Mouse (Mus musculus) CH12F3 (cell line): Measurements from ENCODE around the gene Pitpnb.

Experiments used
- in situ Hi-C: fragments of 300-500 bp; cut with MboI; formaldehyde crosslinking; loops from 2 replicates; pipeline ENCODE4 v1.14.3; 2020; ENCODE audit warnings: low sequenced_read_pairs

Pitpnb gene

DNA sequence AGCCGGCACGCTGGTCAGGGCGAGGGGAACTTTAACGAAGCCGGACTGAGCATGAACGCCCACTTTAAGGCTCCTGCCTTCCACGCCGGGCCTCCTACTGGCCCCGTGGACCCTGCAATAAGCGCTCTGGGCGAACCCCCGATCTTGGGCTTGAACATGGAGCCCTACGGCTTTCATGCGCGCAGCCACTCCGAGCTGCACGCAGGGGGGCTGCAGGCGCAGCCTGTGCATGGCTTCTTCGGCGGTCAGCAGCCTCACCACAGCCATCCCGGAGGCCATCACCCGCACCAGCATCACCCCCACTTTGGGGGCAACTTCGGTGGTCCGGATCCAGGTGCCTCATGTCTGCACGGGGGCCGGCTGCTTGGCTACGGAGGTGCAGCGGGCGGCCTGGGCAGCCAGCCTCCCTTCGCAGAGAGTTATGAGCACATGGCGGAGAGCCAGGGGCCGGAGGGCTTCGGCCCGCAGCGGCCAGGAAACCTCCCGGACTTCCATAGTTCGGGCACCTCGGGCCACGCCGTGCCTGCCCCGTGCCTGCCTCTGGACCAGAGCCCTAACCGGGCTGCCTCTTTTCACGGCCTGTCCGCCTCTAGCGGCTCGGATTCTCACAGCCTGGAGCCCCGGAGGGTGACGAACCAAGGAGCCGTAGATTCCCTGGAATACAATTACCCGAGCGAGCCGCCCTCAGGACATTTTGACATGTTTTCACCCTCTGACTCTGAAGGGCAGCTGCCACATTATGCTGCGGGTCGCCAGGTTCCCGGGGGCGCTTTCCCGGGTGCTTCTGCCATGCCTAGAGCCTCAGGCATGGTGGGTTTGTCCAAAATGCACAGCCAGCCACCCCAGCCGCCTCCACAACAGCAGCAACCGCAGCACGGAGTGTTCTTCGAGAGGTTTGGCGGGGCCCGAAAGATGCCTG, 87.9 kb downstream of the Pitpnb start:
- in situ Hi-C loops, result loop anchor here (25.0 kb wide), 2 partner anchors 269 to 744 kb away; no protein-coding TSS in a partner anchor

GRCm38 (mm10) chr5:111419121-111419881, 88.7 kb downstream of the Pitpnb start:
- in situ Hi-C loops, result loop anchor here (25.0 kb wide), 2 partner anchors 268 to 743 kb away; no protein-coding TSS in a partner anchor

DNA sequence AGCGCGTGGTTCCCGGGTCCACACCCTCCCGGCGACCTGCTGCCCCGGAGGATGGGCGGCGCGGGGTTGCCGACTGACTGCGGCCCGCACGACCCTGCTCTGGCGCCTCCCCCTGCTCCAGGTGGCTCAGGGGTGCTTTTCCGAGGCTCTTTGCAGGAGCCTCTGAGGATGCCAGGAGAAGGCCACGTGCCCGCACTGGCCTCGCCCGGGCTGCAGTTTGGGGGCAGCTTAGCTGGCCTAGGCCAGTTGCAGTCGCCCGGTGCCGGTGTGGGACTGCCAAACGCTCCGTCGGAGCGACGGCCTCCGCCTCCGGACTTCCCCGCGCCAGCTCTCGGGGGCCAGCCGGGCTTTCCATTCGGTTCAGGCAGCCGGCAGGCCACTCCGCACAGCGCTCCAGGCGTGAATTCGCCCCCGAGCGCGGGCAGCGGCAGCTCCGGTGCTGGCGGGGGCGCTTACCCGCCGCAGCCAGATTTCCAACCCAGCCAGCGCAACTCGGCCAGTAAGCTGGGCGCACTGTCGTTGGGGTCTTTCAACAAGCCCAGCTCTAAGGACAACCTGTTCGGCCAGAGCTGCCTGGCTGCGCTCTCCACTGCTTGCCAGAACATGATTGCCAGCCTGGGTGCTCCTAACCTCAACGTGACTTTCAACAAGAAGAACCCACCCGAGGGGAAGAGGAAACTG, 89.6 kb downstream of the Pitpnb start:
- in situ Hi-C loops, result loop anchor here (25.0 kb wide), 2 partner anchors 267 to 742 kb away; no protein-coding TSS in a partner anchor

DNA sequence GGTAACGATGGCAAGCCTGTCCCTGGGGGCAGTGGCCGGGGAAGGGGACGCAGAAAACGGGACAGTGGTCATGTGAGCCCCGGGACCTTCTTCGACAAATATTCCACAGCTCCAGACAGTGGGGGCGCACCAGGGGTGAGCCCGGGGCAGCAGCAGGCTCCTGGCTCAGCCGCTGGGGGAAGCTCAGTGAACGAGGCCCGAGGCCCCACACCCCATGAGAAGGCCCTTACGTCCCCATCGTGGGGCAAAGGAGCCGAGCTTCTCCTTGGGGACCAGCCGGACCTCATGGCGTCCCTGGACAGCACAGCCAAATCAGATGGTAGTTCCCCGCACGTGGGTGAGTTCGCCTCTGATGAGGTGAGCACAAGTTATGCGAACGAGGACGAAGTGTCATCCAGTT, 90.3 kb downstream of the Pitpnb start:
- in situ Hi-C loops, result loop anchor here (25.0 kb wide), 2 partner anchors 266 to 741 kb away; no protein-coding TSS in a partner anchor

DNA sequence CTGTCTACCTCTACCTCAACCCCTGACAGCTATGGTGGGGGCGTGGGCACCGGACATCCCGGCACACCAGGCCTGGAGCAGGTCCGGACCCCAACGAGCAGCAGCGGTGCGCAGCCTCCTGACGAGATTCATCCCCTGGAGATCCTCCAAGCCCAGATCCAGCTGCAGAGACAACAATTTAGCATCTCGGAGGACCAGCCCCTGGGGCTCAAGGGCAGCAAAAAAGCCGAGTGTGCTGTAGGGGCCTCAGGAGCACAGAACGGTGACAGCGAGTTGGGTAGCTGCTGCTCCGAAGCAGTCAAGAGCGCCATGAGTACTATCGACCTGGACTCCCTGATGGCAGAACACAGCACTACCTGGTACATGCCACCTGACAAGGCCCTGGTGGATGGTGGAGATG, 90.9 kb downstream of the Pitpnb start:
- in situ Hi-C loops, result loop anchor here (25.0 kb wide), 2 partner anchors 266 to 741 kb away; no protein-coding TSS in a partner anchor

- in situ Hi-C loops, result loop anchor here (25.0 kb wide), 2 partner anchors 265 to 740 kb away; no protein-coding TSS in a partner anchor
Measured at GRCm38 (mm10) chr5:111422058-111422800, 91.7 kb downstream of the Pitpnb start.

GRCm38 (mm10) chr5:111423011-111423410, 92.4 kb downstream of the Pitpnb start:
- in situ Hi-C loops, result loop anchor here (25.0 kb wide), 2 partner anchors 264 to 739 kb away; no protein-coding TSS in a partner anchor

- in situ Hi-C loops, result loop anchor here (25.0 kb wide), 2 partner anchors 264 to 739 kb away; no protein-coding TSS in a partner anchor
Measured at GRCm38 (mm10) chr5:111423616-111424015, 93.1 kb downstream of the Pitpnb start.

DNA sequence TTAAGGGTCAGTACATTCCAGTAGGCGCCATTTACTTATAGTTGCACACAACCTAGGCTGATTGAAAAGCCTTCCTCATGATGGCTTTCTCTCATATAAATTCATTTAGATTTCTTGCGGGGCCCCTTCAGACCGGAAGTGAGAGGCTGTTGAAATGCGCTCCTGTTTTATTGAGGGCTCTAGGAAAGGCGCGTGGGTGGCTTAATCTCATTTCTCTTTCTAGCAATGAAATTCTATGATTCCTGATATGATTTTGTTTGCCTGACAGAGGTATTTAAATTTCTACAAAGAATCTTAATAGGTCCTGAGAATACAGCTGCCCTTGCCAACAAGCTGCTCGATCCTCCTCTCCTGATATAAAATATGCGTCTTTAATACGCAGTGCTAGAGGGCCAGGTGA, 95.2 kb downstream of the Pitpnb start:
- in situ Hi-C loops, result no loop called here

- in situ Hi-C loops, result no loop called here
Measured at GRCm38 (mm10) chr5:111426249-111426648, 95.7 kb downstream of the Pitpnb start.

GRCm38 (mm10) chr5:111428882-111429281, 98.3 kb downstream of the Pitpnb start:
- in situ Hi-C loops, result no loop called here

DNA sequence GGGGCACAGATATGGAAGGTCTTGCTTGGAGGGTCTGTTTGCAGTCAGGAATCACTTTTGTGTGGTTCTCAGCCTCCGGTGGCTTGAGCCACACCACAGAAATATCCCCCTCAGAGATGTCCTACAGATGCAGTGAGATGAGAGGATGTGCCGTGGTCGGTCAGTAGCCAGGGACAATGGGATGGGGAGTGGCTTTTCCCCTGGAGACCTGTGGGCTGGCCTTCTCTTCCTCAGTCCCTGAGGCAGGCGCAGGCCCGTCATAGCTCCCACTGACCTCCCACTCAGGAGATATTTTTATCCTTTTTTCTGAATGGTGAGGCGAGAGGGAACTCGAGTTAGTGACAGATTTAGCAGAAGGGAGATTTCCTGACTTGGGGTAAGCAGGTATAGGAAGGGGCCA, 99.2 kb downstream of the Pitpnb start:
- in situ Hi-C loops, result no loop called here

DNA sequence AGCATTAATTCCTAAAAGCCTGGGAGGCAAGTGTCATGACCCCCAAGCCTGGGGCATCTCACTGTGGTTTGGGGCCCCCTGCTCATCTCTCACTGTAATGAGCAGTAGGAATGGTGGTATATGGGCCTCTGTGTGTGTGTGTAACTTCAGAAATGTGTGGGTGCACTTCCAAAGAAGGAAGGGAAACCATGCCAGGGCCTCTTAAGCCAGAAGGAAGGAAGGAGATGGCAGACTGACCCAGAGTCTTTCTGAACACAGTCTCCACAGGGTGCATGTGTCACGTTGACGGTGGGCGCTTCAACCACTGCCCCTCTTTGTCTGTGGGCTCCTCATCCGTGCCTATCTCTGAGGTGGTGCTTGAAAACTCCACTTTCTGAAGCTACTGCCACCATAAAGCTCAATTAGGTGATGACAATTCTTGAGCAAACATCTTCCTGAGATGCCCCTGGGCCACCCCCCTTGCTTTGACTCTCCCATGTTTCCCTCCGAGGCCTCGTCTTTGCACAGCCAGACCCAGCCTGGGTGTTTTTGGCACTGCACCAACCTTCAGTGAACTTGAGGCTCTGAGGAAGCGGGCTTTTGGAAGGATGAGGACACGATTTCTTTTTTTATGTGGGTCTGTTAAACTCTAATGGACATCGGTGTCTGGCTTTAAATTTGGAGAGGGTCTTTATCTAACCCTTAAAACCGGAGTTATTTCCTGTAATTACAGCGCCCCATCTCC, 100.6 kb downstream of the Pitpnb start:
- in situ Hi-C loops, result no loop called here

DNA sequence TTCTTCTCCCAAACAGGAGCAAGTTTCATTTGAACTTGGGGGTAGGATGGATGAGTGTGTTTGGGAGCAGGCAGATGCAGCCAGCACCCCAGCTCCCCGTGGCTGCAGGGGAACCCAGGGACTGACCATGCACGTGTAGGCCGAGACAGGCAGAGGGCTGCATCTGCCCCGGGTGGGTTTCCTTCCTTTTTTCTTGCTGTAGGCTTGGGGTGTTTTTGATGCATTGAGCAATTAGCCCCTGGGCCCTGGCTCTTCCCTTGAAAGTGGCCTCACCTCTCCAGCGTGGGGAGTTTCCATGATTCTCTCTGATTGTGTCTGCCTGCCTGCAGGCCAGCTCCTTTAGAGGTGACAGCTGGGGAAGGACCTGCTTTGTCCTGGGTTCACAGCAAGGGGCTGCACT, 102.3 kb downstream of the Pitpnb start:
- in situ Hi-C loops, result no loop called here

DNA sequence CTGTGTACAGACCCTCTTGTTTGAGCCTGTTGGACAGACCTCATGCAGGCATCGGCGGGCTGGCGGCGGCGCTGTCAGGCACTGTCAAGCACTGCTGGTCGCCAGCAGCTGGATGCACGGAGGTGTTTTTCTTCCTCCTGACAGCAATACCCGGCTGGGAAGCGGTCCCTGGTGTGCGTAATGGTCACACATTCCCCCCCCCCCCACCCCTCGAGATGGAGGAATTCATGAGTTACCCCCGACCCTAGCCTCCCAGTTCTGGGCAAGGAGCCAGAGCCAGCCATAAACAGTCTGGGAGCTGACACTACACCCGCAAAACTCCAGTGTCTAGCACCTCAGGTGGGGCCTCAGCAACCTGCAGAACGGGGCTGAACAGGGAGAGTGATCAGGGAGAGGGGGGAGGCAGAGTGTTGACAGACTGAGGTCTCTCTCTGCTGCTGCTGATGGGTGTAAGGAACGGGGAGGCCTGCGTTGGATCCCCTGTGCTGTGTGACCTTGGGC, 103.8 kb downstream of the Pitpnb start:
- in situ Hi-C loops, result no loop called here

- in situ Hi-C loops, result no loop called here
Measured at GRCm38 (mm10) chr5:111436260-111436659, 105.7 kb downstream of the Pitpnb start.

DNA sequence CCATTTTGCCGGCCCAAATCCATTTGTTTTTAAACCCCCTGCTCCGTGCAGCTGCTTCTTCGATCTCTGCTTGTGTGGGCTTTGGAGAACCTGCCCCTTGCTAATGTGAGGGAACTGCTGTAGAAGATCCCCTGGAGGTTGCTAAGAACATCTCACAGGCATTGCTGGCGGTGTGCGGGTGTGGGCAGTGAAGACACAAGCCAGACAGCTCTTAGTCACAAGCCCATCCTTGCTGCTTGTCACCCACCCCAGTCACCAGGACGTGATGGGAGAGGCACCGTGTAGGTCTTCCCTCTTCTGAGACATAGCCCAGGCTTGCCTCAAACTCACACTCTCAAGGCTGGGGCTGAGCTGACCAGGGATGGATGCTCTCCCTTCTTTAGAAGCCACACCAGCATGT, 106.6 kb downstream of the Pitpnb start:
- in situ Hi-C loops, result no loop called here
